Mouse (Mus musculus): ENCODE results near the gene Hax1.

Gene Hax1

DNA sequence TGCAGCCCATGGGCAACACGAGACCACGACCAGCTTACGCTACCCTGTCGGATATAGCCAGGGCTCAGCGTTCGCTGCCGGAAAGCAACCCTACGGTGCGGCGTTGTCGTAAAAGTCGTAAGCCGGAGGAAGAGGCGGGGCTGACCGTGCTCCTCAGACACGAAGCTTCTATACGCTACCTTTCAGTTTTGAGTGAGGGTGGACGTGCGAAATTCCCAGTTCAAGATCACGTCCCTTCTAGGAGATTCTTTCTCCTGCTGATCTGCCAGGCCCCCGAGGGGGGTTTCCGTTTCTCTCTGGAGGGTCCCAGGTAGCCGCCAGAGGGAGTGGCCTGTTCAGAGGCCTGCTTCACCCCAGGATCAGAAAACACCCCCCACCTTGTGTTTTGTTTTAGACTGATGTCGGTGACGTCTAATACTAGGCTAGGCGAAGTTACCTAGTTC, at the start of gene Hax1:
Gene Hax1, minus strand, starts transcription at position 169 of the 443 bp plus-strand sequence.
- in situ Hi-C loops (cut with MboI, MseI), result no loop called here

DNA sequence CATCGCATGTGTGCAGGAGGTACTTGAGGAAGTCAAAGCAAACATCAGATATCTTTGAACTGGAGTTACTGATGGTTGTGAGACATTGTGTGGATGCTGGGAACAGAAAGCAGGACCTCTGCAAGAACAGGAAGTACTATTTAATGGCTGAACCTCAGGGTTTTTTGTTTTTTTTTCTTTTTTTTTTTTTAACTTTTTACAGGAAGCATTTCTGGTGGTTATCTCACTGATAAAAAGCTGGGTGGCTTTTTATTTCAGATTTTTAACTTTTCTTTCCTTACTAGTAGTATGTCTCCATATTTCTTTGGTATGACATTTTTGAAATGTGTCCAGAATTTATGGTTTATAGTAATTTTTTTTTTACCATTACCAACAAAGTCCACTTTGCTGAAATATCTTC, 37.7 kb upstream of the Hax1 start:
- in situ Hi-C loops (cut with MboI, MseI), result loop anchor here (5.0 kb wide), 1 partner anchor 1344 kb away; no protein-coding TSS in a partner anchor

DNA sequence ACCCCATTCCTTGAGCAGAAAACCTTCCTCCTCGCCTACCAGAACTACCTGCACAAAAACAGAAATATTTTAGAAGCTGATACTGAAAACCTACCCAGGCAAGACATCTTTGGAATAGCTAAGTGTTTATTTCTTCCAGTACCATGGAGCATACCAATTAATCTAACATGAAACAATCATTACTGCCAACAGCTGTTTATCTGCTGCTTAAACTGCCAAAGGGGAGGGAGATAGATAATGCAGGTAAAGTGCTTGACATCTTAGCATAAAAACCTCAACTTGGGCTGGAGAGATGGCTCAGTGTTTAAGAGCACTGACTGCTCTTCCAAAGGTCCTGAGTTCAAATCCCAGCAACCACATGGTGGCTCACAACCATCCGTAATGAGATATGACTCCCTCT, 36.1 kb upstream of the Hax1 start:
- in situ Hi-C loops (cut with MboI, MseI), result loop anchor here (5.0 kb wide), 1 partner anchor 1342 kb away; no protein-coding TSS in a partner anchor

DNA sequence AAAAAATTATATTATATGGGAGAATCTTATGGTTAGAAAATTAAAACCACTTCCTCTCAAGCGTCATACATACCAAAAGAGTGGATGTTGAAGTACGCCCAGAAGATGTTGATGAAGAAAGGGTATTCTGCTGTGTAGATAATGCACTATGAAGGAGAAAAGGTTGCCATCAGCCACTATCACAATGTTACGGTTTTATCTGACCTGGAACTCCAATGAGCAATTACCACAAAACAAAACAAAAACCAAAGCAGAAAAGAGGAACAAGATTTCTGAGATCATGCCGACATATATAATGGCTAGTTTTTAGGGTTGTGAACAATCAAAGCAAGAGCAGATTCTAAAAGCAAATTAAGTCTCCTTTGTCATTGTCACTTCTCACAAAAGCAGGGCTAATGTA, 18.0 kb upstream of the Hax1 start:
- in situ Hi-C loops (cut with MboI, MseI), result no loop called here

DNA sequence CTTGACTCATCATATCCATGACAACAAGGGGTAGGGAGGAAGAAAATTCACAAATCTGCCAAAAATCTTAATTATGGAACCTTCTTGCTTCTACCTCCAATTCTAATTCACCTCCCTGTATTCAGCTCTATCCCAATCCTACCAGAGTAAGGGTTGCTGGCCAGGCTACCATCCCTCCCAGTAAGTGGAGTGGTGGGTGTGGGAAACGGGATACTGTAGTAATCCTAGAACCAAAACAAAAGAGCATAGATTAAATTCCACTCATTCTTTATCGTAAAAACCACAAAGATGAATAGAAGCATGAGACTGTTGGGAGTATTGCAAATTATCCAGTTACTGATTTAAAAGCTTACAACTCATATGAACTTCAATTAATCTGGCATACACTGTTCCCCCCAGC, 11.7 kb upstream of the Hax1 start:
- in situ Hi-C loops (cut with MboI, MseI), result no loop called here

DNA sequence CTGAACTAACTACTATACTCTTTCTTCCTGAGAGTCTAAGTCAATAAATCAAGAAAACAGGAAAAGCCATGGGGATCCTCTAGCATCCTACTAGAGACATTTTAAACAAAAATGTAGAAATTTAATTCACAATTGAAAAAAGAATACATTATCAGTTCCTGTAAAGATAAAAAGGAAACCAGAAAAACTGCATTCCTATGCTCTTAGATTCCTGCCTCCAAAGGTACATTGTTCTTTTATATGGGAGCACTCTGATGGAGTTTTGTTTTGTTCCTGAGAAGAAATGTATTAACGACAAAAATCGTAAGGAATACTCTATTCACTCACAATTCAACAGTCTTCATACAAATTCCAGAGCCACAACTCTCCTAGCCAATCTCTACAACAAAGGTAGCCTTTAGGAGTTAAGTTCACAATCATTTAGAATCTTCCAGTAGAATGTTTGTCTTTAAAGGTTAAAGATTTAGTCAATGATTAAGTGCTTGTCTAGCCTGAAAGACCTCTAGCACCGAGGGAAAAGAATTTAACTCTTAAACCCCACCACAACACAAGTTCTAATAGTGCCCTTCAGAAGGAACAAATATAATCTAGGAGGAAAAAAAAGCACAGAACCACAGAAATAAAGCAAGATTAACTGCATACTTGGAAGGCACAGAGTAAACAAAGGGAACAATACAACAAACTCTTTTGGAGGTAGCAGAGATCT, 5.7 kb upstream of the Hax1 start:
- in situ Hi-C loops (cut with MboI, MseI), result no loop called here

DNA sequence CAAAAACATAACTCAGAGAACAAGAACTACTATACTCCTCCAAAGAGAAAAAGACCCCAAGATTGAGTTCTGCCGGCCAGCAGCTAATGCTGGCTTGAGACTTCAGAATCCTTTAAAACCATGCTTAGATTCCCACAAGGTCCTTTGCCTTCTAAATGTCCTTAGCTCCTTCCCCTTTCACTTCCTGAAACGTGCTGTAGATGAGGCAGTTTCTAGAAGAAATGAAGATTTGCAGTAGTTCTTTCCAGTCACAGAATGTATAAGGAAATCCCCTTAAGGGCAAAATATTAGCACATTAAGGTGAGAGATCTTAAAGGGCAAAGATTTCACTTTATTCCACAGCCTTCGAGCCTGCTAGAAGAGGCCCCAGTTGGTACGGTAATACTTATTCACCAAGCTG, 1.2 kb upstream of the Hax1 start:
- in situ Hi-C loops (cut with MboI, MseI), result no loop called here

DNA sequence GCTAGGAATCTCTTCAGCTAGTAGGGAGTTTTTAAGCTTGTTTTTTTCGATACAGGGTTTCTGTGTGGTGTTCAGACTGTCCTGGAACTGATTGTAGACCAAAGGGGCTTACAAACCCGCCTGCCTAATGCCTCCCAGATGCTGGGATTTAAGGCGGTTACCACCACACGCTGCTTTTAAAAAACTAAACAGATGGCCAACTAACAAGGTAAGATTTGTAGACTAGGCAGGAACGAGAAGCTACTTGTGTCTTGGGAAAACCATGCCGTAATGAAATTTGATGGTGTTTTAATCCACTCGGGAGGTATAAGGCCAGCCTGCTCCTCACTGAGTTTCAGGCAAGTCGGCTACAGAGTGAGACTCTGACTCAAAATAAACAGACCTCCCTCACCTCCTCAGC, 510 bp upstream of the Hax1 start:
- in situ Hi-C loops (cut with MboI, MseI), result no loop called here

DNA sequence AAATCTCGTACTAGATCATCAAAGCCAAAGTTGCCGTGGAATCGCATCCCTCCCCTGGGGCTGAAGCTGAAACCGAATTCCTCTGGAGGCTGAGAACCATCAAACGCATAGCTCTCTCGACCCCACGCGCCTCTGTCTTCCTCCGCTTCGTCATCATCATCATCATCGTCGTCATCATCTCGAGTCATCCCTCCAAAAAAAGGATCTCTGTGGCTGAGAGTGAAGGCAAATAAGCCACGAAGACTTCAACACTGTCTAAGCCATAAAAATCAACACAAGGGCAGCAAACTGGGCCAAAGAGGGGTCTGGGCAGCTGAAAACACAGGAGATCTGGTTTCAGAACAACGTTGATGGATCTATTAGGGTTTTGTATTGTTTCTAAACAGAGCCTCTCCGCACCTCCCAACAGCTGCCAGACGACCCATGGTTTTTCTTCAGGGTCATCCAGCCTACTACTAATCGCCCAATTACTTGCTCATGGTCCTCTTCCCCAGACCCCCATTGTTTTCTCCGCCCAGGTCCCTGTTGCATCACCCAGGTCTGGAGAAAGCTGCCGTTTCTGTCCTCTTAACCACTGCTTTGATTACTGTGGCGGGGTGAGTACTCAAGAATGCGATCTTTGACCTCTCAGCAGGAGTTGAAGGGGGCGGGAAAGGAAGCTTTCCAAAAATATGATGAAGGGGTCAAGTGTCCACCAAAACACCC, 637 bp downstream of the Hax1 start:
- in situ Hi-C loops (cut with MboI, MseI), result no loop called here

DNA sequence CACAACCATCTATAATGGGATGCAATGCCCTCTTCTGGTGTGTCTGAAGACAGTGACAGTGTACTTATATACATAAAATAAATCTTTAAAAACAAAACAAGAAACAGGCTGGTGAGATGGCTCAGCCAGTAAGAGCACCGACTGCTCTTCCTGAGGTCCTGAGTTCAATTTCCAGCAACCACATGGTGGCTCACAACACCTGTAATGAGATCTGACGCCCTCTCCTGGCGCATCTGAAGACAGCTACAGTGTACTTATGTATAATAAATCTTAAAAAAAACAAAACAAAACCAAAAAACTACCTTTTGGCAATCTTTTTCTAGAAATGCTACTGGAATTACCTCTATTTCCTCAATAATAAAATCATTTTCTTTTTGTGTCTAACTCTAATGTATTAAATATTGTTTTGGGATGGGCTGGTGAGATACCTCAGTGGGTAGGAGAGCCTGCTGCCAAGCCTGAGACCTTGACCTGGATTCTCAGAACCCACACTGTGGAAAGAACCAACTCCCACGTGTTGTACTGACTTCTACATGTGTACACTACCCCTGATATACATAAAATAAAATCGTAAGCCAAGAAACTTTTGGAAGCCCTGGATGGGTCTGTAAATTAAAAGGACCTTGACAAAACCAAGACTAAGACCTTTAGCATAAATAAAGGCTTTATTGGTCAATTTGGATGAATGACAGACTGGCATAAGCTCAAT, 3.6 kb downstream of the Hax1 start:
- in situ Hi-C loops (cut with MboI, MseI), result no loop called here

DNA sequence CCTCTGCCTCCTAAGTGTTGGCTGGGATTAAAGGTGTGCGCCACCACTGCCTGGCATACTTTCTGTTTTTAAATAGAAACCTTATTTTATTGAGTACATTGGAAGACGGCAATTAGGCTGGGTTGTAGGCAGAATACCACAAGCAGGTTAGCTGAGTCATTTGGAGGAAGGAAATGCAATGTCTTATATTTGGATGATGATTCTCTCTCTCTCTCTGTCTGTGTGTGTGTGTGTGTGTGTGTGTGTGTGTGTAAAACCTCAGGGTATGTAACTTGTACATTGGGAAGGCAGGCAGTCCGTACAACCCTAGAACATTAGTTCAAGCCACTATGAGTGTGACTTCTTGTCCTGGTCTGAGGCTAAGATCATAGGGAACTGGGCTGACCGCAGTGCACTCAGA, 10.8 kb downstream of the Hax1 start:
- in situ Hi-C loops (cut with MboI, MseI), result no loop called here

DNA sequence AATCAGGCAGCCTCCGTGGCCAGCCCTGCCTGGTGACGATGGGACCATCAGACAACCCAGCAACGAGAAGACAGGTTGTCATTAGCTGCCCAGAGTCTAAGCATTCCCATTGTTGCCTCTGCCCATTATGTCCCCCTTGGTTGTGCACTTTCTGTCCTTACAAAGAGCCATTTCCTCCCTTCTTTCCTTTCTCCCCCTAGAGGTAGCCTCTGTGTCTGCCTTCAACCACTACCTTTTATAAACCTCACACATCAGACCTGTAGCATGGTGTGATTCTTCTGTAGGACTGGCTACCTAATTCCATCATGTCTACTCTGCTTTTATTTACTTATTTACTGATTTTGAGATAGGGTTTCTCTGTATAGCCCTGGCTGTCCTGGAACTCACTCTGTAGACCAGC, 11.4 kb downstream of the Hax1 start:
- in situ Hi-C loops (cut with MboI, MseI), result no loop called here

DNA sequence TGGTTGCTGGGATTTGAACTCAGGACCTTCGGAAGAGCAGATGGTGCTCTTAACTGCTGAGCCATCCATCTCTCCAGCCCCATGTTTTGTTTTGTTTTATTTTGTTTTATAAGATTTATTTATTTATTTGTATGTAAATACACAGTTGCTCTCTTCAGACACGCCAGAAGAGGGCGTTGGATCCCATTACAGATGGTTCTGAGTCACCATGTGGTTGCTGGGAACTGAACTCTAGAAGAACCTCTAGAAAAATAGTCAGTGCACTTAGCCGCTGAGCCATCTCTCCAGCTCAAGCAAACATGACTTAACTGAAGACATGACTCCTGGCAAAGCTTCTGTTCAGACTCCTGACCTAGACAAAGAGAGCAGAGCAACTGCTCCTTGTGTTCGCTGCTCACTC, 16.2 kb downstream of the Hax1 start:
- in situ Hi-C loops (cut with MboI, MseI), result no loop called here

DNA sequence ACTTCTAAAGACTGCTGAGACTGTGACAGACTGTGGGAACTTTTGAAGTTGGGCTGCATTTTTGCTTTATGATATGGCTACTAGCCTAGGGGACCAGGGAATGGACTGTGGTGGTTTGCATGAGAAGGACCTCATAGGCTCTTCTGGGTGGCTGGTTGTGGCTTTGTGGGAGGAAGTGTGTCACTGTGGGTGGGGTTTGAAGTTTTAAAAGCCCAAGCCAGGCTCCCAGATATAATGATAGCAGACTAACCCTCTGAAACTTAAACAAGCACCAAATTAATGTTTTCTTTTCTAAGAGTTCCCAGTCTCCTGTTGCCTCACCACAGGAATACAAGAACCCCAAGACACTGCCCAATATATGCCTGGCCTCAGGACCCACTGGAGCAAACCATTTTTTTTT, 21.7 kb downstream of the Hax1 start:
- in situ Hi-C loops (cut with MboI, MseI), result no loop called here

DNA sequence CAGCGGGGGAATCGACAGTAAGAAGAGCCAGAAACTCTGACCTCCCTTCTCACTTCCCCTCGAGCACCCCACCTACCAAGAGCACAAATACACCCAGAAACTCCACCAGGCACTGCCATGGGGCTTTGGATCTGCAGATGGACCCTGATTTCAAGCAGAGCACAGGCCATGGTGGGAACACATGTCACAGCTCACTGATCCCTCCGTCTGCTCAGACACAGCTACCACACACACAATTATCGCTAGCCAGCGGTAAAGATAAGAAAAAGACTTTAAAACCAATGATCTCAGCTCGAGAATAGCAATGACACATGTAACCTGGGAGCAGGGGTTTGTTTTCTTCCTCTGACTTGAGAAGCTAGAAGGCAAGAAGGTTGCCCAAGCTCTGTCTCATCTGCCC, 30.1 kb downstream of the Hax1 start:
- in situ Hi-C loops (cut with MboI, MseI), result no loop called here

DNA sequence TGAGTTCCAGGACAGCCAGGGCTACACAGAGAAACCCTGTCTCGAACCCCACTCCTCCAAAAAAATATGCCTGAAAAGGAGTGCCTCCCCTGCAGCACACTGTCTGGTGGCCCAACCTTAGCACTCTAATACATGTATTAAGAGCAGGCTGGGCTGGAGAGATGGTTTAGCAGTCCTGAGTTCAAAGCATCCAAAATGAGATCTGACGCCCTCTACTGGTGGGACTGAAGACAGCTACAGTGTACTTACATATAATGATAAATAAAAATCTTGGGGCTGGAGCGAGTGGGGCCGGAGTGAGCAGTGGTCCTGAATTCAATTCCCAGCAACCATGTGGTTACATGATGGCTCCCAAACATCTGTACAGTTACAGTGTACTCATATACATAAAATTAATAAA, 31.6 kb downstream of the Hax1 start:
- in situ Hi-C loops (cut with MboI, MseI), result no loop called here

DNA sequence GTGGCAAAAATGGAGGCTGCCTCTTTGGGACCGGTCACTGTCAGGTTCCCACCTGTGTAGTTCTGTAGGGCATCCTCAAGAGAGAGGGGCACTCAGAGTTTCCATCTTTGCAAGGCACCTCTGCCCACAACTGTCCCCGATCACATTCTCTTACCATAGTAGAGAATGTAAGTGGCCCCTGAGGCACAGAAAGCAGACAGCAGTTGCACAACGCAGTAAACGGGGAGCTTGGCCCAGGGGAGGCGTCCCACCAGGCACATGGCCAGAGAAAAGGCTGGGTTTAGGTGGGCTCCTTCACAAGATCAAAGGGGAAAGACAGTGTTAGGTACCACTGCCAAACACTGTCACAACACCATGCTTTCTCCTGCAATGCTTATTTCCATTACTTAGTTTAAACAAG, 32.6 kb downstream of the Hax1 start:
- in situ Hi-C loops (cut with MboI, MseI), result no loop called here

DNA sequence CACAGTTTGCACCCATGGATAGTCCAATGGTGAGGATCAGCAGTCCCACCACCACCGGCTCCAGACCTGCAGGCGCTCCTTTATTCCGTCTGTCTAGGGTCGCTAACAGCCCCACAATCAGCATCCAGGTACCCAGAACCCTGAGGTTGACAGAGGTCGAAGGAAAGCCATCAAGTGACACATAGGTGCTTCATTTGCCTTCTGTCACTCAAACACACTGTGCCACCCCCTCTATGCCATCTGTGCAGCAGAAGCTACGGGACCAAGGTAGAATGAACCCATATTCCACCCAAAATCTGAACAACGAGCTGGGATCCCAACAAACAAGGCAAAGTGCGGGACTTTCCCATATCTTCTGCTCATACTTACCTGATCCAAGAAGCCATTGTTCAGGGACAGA, 33.0 kb downstream of the Hax1 start:
- in situ Hi-C loops (cut with MboI, MseI), result no loop called here

DNA sequence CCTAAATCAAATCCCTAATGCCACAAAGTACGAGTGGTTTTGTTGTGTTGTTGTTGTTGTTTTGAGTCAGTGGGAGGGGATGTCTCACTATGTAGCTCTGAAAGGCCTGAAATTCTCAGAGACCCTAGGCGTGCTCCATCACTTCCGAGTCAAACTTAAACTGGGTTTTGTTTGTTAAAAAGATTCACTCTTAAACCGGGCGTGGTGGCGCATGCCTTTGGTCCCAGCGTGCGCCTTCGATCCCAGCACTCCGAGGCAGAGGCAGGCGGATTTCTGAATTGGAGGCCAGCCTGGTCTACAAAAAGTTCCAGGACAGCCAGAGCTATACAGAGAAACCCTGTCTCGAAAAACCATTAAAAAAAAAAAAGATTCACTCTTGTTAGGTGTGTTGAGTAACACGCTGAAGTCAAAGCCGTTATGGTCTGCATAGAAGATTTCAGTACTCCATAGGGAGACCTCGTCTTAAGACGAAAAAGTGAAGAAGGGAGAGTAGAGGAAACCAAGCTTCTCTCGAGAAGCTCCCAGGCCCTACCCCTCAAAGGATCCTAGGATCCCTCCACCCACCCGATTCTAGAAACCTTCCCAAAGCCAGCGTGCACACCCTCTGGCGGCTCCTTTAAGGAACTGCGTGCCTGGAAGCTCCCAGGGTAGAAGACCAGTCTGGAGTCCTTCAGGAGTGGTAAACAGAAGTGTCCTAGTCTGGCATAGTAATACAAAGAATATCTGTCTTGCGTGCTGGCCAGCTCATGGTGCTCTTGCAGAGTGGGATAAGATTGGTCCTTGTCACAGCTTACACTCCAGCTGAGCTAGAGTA, 34.4 kb downstream of the Hax1 start:
- in situ Hi-C loops (cut with MboI, MseI), result no loop called here

DNA sequence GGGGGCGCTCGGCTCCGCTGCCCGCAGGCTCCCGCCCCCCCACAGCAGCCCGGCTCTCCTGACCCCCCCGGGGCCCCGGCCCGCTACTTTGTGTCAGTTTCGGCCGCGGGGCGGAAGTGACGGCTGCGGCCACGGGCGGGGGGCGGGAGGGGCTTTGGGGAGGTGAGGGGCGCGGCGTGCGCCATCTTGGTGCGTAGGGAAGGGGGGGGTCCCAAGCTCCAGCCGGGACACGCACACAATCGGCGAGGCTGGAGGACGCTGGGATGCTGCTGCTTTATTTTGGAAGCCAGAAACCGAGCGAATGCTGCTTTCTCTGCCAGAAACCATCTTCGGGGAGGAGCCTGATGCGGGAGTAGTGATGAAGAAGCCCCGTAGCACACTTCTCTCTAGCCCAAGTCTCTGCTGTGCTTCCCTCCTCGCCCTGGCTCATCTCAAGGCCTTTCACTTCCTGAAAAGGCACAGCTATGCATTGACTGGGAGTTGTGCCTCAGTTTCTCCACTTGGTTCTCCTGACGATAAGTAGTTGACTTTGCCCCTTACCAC, 35.3 kb downstream of the Hax1 start, which contains the start of gene Atp8b2:
Gene Atp8b2, minus strand, starts transcription at position 288 of the 543 bp plus-strand sequence.
- in situ Hi-C loops (cut with MboI, MseI), result no loop called here

DNA sequence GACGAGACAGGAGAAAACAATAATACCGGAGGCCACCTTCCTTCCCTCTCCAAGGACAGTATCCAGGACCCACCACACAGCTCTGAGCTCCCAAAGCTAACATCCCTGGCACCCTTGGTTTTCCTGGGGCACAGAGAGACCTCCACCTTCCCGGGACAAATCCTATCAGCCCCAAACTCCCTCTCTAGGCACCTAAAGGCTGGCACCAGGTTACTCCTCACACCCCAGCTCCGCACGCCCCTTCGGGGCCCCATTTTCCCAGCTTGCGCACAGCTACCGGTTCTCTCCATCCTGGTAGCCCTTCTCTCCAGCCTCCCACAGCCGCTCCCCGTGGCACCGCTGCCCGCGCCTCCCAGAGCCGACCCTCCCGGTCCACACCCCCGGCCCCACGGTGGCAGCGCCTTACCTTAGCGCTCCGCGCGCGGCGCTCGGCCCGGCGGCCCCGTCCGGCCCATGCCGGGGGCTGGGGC, 35.8 kb downstream of the Hax1 start:
- in situ Hi-C loops (cut with MboI, MseI), result no loop called here

Data from regulatory T cell (primary cell).